Comparison of ENCODE assay signal across 8 mouse cellular contexts in the genomic region with DNA sequence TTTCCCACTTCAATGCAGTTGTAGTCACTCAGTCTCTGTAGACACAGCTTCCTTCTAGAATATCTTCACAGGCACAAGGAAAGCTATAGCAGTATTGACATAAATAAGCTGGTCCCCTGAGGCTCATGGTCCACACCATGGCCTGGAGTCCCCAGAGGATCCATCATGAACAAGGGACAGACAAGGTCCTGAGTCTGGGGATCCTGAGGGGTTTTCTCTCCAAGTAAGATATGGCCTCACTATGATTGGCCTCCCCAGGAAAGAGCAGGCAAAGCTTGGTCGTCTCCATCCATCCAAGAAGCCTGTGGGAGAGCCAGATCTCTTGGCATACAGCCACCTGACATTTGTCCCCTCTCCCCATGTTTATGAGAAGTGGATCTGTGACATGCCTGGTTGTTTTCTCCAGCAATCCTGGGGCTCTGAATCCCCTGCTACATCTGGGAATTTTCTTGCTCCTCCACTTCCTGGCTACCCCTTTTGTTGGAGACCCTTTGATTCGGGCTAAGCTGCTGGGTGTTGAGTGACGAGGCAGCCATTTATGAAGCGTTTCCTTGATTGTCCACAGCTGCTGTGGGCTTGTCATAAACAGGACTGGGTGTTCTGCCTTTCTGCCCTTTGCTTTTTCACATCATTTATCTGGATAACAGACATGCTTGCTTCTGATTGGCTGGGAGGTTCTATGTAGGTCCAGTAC.
A peak's percentile ranks its signal among the peaks of the same experiment; 100 is the strongest.
DNase-seq lines count a peak whose midpoint lies in the region; ATAC-seq and TF ChIP-seq lines count a peak whose summit lies in the region.
"Had no signal": no experiment of that assay in that cellular context is flagged by ENCODE, and none has a peak within 500 bp of the region (broad histone marks: within the 10 kb centered on the region; RNA-seq: fewer than 3 reads in every experiment).

No protein-coding gene starts in this region.

- H3K36me3 ChIP-seq in heart, embryonic 14.5 days (ENCODE audit: control insufficient read depth, insufficient read depth, low read length): no peaks in the 10 kb centered on the region
- H3K36me3 ChIP-seq in kidney, postnatal 0 days (ENCODE audit: insufficient read depth, low read length): no peaks in the 10 kb centered on the region
- H3K36me3 ChIP-seq in lung, postnatal 0 days (ENCODE audit: insufficient read depth, low read length): no peaks in the 10 kb centered on the region
- no peaks in the 10 kb centered on the region for H3K36me3 ChIP-seq in hindbrain, embryonic 14.5 days (replicated peaks; ENCODE audit: control insufficient read depth, insufficient read depth)
- H3K36me3 ChIP-seq: hindbrain, embryonic 12.5 days had no signal

- no peak overlapping the region for H3K9ac ChIP-seq in heart, embryonic 14.5 days (ENCODE audit: low read length)
- no peak overlapping the region for H3K9ac ChIP-seq in kidney, postnatal 0 days (ENCODE audit: low read depth, low read length)
- no peak overlapping the region for H3K9ac ChIP-seq in lung, postnatal 0 days (replicated peaks; ENCODE audit: low read depth)
- no peak overlapping the region for H3K9ac ChIP-seq in hindbrain, embryonic 14.5 days
- H3K9ac ChIP-seq: hindbrain, embryonic 12.5 days had no signal

- no peaks in the 10 kb centered on the region for H3K9me3 ChIP-seq in heart, embryonic 14.5 days (ENCODE audit: control insufficient read depth, low read length)
- no peaks in the 10 kb centered on the region for H3K9me3 ChIP-seq in kidney, postnatal 0 days (replicated peaks; ENCODE audit: low read length)
- H3K9me3 ChIP-seq in lung, postnatal 0 days (ENCODE audit: low read length): no peaks in the 10 kb centered on the region
- H3K9me3 ChIP-seq in hindbrain, embryonic 14.5 days (ENCODE audit: control insufficient read depth, low read length): no peaks in the 10 kb centered on the region
- H3K9me3 ChIP-seq: hindbrain, embryonic 12.5 days had no signal

- 0 out of 4 replicates have a peak overlapping the region, but pooled peaks have one; percentile 19 to 38 for H3K27ac ChIP-seq in heart, embryonic 14.5 days (replicated peaks in 1 of 2; ENCODE audit: control insufficient read depth in 1 of 2, insufficient read depth in 1 of 2, low read depth in 2 of 2, low read length in 2 of 2)
- H3K27ac ChIP-seq in kidney, postnatal 0 days: peak overlapping the region; percentile 58
- peak overlapping the region; percentile 76 for H3K27ac ChIP-seq in lung, postnatal 0 days (ENCODE audit: low read length)
- H3K27ac ChIP-seq in hindbrain, embryonic 14.5 days: no peak overlapping the region
- H3K27ac ChIP-seq: hindbrain, embryonic 12.5 days had no signal

- no peak for TF ChIP-seq CTCF in kidney, postnatal 0 days (IDR thresholded peaks at IDR 0.05; ENCODE audit: low read depth)
- TF ChIP-seq CTCF in lung, postnatal 0 days (IDR thresholded peaks at IDR 0.05): no peak

- TF ChIP-seq EP300 in lung, postnatal 0 days (IDR thresholded peaks at IDR 0.05): peak; percentile 99

- peak; percentile 50 for ATAC-seq in heart, embryonic 14.5 days (ENCODE audit: insufficient number of reproducible peaks, insufficient read depth, low FRiP score, low read depth)
- ATAC-seq in kidney, postnatal 0 days (replicated peaks; ENCODE audit: low FRiP score, low read depth): peak; percentile 77
- ATAC-seq in lung, postnatal 0 days: peak; percentile 93
- ATAC-seq in hindbrain, embryonic 14.5 days (ENCODE audit: low FRiP score): no peak

- H3K4me3 ChIP-seq in heart, embryonic 14.5 days (ENCODE audit: control insufficient read depth in 1 of 2, insufficient read depth in 1 of 2, low read depth in 1 of 2, low read length in 2 of 2): no peak overlapping the region
- H3K4me3 ChIP-seq in kidney, postnatal 0 days (replicated peaks; ENCODE audit: low read depth, low read length): no peak overlapping the region
- H3K4me3 ChIP-seq in lung, postnatal 0 days (ENCODE audit: low read depth, low read length): no peak overlapping the region
- no peak overlapping the region for H3K4me3 ChIP-seq in hindbrain, embryonic 14.5 days (replicated peaks; ENCODE audit: low read length)
- H3K4me3 ChIP-seq: hindbrain, embryonic 12.5 days had no signal

- H3K27me3 ChIP-seq in heart, embryonic 14.5 days (ENCODE audit: control insufficient read depth, insufficient read depth, low read length): no peaks in the 10 kb centered on the region
- H3K27me3 ChIP-seq in kidney, postnatal 0 days (ENCODE audit: insufficient read depth, low read length): no peaks in the 10 kb centered on the region
- no peaks in the 10 kb centered on the region for H3K27me3 ChIP-seq in lung, postnatal 0 days (replicated peaks; ENCODE audit: insufficient read depth, low read length)
- H3K27me3 ChIP-seq in hindbrain, embryonic 14.5 days (ENCODE audit: control insufficient read depth, insufficient read depth, low read length): no peaks in the 10 kb centered on the region
- H3K27me3 ChIP-seq: hindbrain, embryonic 12.5 days had no signal

- 46% methylated on average over 4 of the region's 4 CpGs for whole genome bisulfite sequencing in heart, embryonic 14.5 days
- 23% methylated on average over 4 of the region's 4 CpGs for WGBS in kidney, postnatal 0 days
- WGBS in lung, postnatal 0 days: 25% methylated on average over 4 of the region's 4 CpGs
- 57% methylated on average over 4 of the region's 4 CpGs for WGBS in hindbrain, embryonic 14.5 days

- peak; percentile 13 to 19 for DNase-seq in heart, adult 18-20 months
- DNase-seq in kidney, postnatal 0 days (ENCODE audit: low spot score): peak; percentile 92
- peak; percentile 94 for DNase-seq in lung, postnatal 0 days (ENCODE audit: low spot score)
- DNase-seq in adrenal gland, postnatal 14 days: no peak
- no peak for DNase-seq in hindbrain, embryonic 14.5 days (ENCODE audit: low spot score)
- DNase-seq in thymus, postnatal 0 days (ENCODE audit: low spot score): no peak

- peaks cover 13 to 17% of the 10 kb centered on the region in 2 experiments; a peak in 3 of 4 replicates for H3K4me1 ChIP-seq in heart, embryonic 14.5 days (ENCODE audit: control insufficient read depth in 2 of 2, insufficient read depth in 2 of 2, low read length in 2 of 2)
- H3K4me1 ChIP-seq in kidney, postnatal 0 days (replicated peaks; ENCODE audit: insufficient read depth, low read length): no peaks in the 10 kb centered on the region
- peaks cover 5% of the 10 kb centered on the region; the same call in 1 of the 2 replicates for H3K4me1 ChIP-seq in lung, postnatal 0 days (ENCODE audit: insufficient read depth, low read depth, low read length)
- H3K4me1 ChIP-seq in hindbrain, embryonic 14.5 days (replicated peaks; ENCODE audit: control insufficient read depth, insufficient read depth, low read length): no peaks in the 10 kb centered on the region

- no peak overlapping the region for H3K4me2 ChIP-seq in heart, embryonic 14.5 days (ENCODE audit: low read length)
- H3K4me2 ChIP-seq in kidney, postnatal 0 days (ENCODE audit: low read length): no peak overlapping the region
- H3K4me2 ChIP-seq in lung, postnatal 0 days (replicated peaks; ENCODE audit: low read depth, low read length): no peak overlapping the region
- no peak overlapping the region for H3K4me2 ChIP-seq in hindbrain, embryonic 14.5 days (replicated peaks)
- H3K4me2 ChIP-seq: hindbrain, embryonic 12.5 days had no signal

Comparison
In these comparisons a context has a peak if more than half of its experiments do, and no peak if none do; other contexts are left out.
1. DNase-seq: peak in heart, adult 18-20 months (2 of 2), kidney, postnatal 0 days (single experiment) and lung, postnatal 0 days (single experiment); none in adrenal gland, postnatal 14 days (single experiment), hindbrain, embryonic 14.5 days (single experiment) and thymus, postnatal 0 days (single experiment).